In genomic region chr9:109911779-109912178, GRCm38 (mm10) we compare ENCODE assay signal across 11 mouse cellular contexts. TPM values are rescaled to one million over a fixed set of nuclear protein-coding genes. Genes with fewer than 3 reads are reported as not detected.
DNase-seq lines count a peak whose midpoint lies in the region.
"Had no signal": no experiment of that assay in that cellular context is flagged by ENCODE, and none has a peak within 500 bp of the region (broad histone marks: within the 10 kb centered on the region; RNA-seq: fewer than 3 reads in every experiment).

No protein-coding gene starts in this region.

- DNase-seq in adrenal gland, adult 2 months, result peak; percentile 73
- DNase-seq in adrenal gland, postnatal 4 days (ENCODE audit: low spot score in 2 of 2), result no peak
- peak; percentile 33 to 66 for DNase-seq in heart, postnatal 14 days
- no peak for DNase-seq in heart, adult 8-10 months (ENCODE audit: low spot score)
- DNase-seq in adipocyte (ENCODE audit: low spot score), result peak; percentile 40
- peak; percentile 79 to 86 for DNase-seq in gastrocnemius, postnatal 36 days
- no peak for DNase-seq in kidney, postnatal 10 days
- DNase-seq in right cerebral cortex, postnatal 10 days (ENCODE audit: low spot score in 2 of 2), result no peak
- DNase-seq: cerebellum, adult 18-20 months; kidney, adult 2 months; thymus, postnatal 25 days had no signal

- intact Hi-C loops in heart, postnatal 14 days (cut with DNase I), result loop anchor here (2.0 kb wide), 1 partner anchor 15 kb away; no protein-coding TSS in a partner anchor
- intact Hi-C loops in gastrocnemius, postnatal 36 days (cut with DNase I), result no loop called here

RNA-seq across cellular contexts. Expression of gene Map4, which starts 19.5 kb away (rescaled TPM):
- total RNA-seq in adrenal gland, adult 2 months (2021), result 10 to 100 TPM; 81.6 to 82.5 TPM
- polyA plus RNA-seq in adrenal gland, adult 2 months (2012; rRNA removed), result 219 and 223 TPM in 2 replicates
- total RNA-seq in adrenal gland, postnatal 4 days (2021), result 100 to 1,000 TPM; 118 to 124 TPM
- total RNA-seq in heart, postnatal 14 days (2021), result 100 to 1,000 TPM; 252 to 276 TPM
- total RNA-seq in heart, adult 8-10 months (2022), result 100 to 1,000 TPM; 319 to 422 (median 395) TPM
- 100 to 1,000 TPM; 418 to 437 TPM for total RNA-seq in gastrocnemius, postnatal 36 days (2021)

RNA-seq across cellular contexts. Expression of gene Cdc25a, which starts 36.4 kb away (rescaled TPM):
- 10 to 100 TPM; 11.4 to 13.3 TPM for total RNA-seq in adrenal gland, adult 2 months (2021)
- polyA plus RNA-seq in adrenal gland, adult 2 months (2012; rRNA removed), result 4.3 TPM in 2 replicates
- 10 to 100 TPM; 25.5 to 28.3 TPM for total RNA-seq in adrenal gland, postnatal 4 days (2021)
- total RNA-seq in heart, postnatal 14 days (2021), result 1 to 10 TPM; 5.7 to 6.1 TPM
- 1 to 10 TPM; 4.8 to 5.6 (median 5.2) TPM for total RNA-seq in heart, adult 8-10 months (2022)
- 1 to 10 TPM; 3.4 to 4.2 TPM for total RNA-seq in gastrocnemius, postnatal 36 days (2021)

Comparison
In these comparisons a context has a peak if more than half of its experiments do, and no peak if none do; other contexts are left out.
1. DNase-seq: peak in adrenal gland, adult 2 months (single experiment), heart, postnatal 14 days (2 of 2), adipocyte (single experiment) and gastrocnemius, postnatal 36 days (2 of 2); none in adrenal gland, postnatal 4 days (0 of 2), heart, adult 8-10 months (single experiment), kidney, postnatal 10 days (single experiment) and right cerebral cortex, postnatal 10 days (0 of 2).